Mouse (Mus musculus) forebrain, embryonic 15.5 days (tissue): ENCODE results near the gene Psd. TPM values are rescaled to one million over a fixed set of nuclear protein-coding genes. Genes with fewer than 3 reads are reported as not detected.

Experiments used
- ATAC-seq: fragments of 200-750 bp; cut with Nextera tagmentation; replicated peaks from 2 replicates; pipeline ENCODE4 v1.8.0; 2017; ENCODE audit warnings: mild to moderate bottlenecking, moderate TSS enrichment, moderate library complexity
- H3K27ac ChIP-seq: fragments of 300-500 bp; sonication (generic); replicated peaks from 2 replicates; pipeline ENCODE4 v1.5.1; 2015; ENCODE audit warnings: mild to moderate bottlenecking, inconsistent platforms
- H3K27me3 ChIP-seq: fragments of 300-500 bp; sonication (generic); 2 replicates; pipeline ENCODE4 v1.6.1; 2015; ENCODE audit warnings: inconsistent platforms
- H3K36me3 ChIP-seq: fragments of 300-500 bp; sonication (generic); 2 replicates; pipeline ENCODE4 v1.6.1; 2015; ENCODE audit warnings: mild to moderate bottlenecking, inconsistent platforms
- H3K4me1 ChIP-seq: fragments of 300-500 bp; sonication (generic); 2 replicates; pipeline ENCODE4 v1.6.1; 2015; ENCODE audit warnings: inconsistent platforms
- H3K4me2 ChIP-seq: fragments of 300-500 bp; sonication (generic); replicated peaks from 2 replicates; pipeline ENCODE4 v1.6.1; 2015; ENCODE audit warnings: mild to moderate bottlenecking, inconsistent platforms
- H3K4me3 ChIP-seq: fragments of 300-500 bp; sonication (generic); 2 replicates; pipeline ENCODE4 v1.5.1; 2015; ENCODE audit warnings: mild to moderate bottlenecking, inconsistent platforms
- H3K9ac ChIP-seq: fragments of 300-500 bp; sonication (generic); replicated peaks from 2 replicates; pipeline ENCODE4 v1.6.1; 2015; ENCODE audit warnings: mild to moderate bottlenecking, inconsistent platforms
- H3K9me3 ChIP-seq: fragments of 300-500 bp; sonication (generic); 2 replicates; pipeline ENCODE4 v1.6.1; 2016; ENCODE audit warnings: inconsistent platforms
- WGBS: fragments of 180-500 bp; shearing (Covaris S2); methylation state at CpG from one replicate; pipeline ENCODE4 v1.1.7; 2015; ENCODE audit warnings: mixed read lengths; 5-methylcytosine and 5-hydroxymethylcytosine counted together
- polyA plus RNA-seq: library from polyadenylated mRNA; unstranded; fragments of >200 nt; fragmentation: Nextera tagmentation; extraction: Ambion mirVana; gene quantifications from 2 replicates; pipeline ENCODE4 v1.2.1, GENCODE M21; 2015

Psd gene
- polyA plus RNA-seq, 1 experiment from 2014 or later = 78.2 TPM

DNA sequence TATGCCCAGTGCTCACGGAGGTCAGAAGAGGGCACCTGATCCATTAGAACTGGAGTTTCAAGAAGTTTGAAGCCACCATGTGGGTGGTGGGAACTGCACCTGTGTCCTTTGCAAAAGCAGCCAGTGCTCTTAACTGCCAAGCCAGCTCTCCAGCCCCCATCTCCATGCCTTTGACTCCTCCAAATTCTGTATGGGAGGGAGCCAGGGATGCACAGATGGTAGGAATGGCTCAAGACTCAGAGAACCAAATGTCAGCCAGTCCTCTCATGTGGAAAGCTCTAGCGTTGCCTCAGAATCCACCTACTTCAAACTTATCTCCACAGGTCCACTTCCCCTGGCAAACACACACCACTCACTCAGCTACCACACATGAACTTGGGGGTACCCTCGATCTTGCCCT, 7.0 kb upstream of the Psd start:
- Histone ChIP-seq H3K27me3 (no peaks in the 10 kb centered on the region), H3K4me2 (no peak overlapping the region), H3K4me3 (no peak overlapping the region), H3K9ac (no peak overlapping the region), H3K36me3 (peaks cover 18% of the 10 kb centered on the region; the same call in 1 of the 2 replicates), H3K4me1 (peaks cover 37% of the 10 kb centered on the region), H3K9me3 (no peaks in the 10 kb centered on the region), H3K27ac (no peak overlapping the region)
- WGBS = 81% methylated on average over 3 of the region's 3 CpGs
- ATAC-seq = no peak

DNA sequence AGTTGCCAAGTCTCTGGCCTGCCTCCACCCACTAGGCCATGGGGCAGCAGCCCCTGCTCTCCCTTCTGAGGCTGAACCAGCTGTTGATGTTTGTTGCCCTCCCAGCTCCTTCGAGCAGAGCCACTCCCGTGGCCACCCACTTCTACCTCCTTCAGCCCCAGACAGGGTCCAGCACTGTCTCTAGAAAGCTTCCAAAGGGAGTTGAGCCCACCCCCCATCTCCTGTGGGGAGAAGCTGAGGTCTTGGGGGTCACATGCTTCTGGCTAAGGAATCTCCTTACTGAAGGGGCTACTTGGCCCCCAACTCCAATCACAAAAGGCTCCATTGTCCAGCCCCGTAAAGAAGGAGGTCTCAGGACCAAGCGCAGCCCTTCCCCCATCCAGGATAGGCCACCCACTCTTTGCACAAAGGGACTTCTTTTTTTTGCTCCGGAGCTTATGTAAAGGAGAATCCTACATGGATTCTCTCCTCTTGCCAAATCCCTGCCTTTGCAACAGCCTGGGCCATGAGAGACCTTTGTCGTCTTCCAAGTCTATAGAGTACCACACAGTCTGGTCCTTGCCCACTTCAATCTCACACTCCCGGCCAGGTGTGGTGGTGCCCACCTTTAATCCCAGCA, 5.9 kb upstream of the Psd start:
- no peak overlapping the region for H3K9ac ChIP-seq
- no peak overlapping the region for H3K4me3 ChIP-seq
- peaks cover 18% of the 10 kb centered on the region; the same call in 1 of the 2 replicates for H3K36me3 ChIP-seq
- WGBS = 30% methylated on average over 7 of the region's 7 CpGs
- peaks cover 37% of the 10 kb centered on the region for H3K4me1 ChIP-seq
- H3K9me3 ChIP-seq = no peaks in the 10 kb centered on the region
- no peak overlapping the region for H3K4me2 ChIP-seq
- H3K27ac ChIP-seq = no peak overlapping the region
- ATAC-seq = no peak
- H3K27me3 ChIP-seq = no peaks in the 10 kb centered on the region

DNA sequence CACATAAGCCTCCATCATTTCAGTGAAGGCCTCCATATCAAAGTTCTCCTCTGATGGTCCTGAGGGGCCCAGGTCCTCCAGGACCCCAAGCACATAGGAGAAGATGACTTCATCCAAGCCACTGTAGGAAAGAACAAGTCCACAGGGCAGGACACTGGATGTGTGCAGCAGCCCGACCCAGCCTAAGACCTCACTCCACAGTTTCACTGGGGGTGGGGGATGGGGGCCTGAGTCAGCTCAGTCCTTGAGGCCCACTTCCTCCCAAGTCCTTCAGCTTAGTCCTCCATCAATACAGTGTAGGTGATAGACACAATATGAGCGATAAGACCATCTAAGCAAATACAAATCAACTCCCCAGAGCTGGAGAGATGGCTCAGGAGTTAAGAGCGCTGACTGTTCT, 5.0 kb upstream of the Psd start:
- Histone ChIP-seq H3K4me1 (peaks cover 36% of the 10 kb centered on the region), H3K4me2 (no peak overlapping the region), H3K9me3 (no peaks in the 10 kb centered on the region), H3K4me3 (no peak overlapping the region), H3K9ac (no peak overlapping the region), H3K27me3 (no peaks in the 10 kb centered on the region), H3K36me3 (peaks cover 18% of the 10 kb centered on the region; the same call in 1 of the 2 replicates), H3K27ac (no peak overlapping the region)
- WGBS = 91% methylated on average over 3 of the region's 3 CpGs
- ATAC-seq = no peak

DNA sequence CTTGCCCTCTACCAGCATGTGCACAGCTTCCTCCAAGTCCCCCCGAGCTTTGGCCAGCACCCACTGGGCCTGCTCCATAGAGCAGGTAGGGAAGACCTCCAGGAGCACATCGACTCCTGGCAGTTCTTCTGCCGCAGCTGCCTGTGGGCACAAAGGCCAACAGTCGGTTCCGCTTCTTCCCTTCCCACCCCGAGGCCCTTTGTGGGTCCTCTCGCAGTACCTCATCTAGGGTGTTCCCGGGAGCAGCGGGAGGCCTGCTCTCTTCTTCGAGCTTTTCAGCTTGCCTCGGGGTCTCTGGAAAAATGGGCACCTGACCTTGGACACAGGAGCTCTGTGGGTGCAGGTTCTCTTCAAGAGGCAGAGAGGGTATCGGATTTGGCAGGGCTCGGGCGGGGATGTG, 4.4 kb upstream of the Psd start:
- no peak overlapping the region for H3K4me2 ChIP-seq
- H3K36me3 ChIP-seq = peaks cover 18% of the 10 kb centered on the region; the same call in 1 of the 2 replicates
- H3K27ac ChIP-seq = no peak overlapping the region
- no peak overlapping the region for H3K4me3 ChIP-seq
- no peak for ATAC-seq
- no peaks in the 10 kb centered on the region for H3K27me3 ChIP-seq
- H3K4me1 ChIP-seq = peaks cover 36% of the 10 kb centered on the region
- H3K9ac ChIP-seq = no peak overlapping the region
- no peaks in the 10 kb centered on the region for H3K9me3 ChIP-seq
- WGBS = 90% methylated on average over 14 of the region's 14 CpGs

DNA sequence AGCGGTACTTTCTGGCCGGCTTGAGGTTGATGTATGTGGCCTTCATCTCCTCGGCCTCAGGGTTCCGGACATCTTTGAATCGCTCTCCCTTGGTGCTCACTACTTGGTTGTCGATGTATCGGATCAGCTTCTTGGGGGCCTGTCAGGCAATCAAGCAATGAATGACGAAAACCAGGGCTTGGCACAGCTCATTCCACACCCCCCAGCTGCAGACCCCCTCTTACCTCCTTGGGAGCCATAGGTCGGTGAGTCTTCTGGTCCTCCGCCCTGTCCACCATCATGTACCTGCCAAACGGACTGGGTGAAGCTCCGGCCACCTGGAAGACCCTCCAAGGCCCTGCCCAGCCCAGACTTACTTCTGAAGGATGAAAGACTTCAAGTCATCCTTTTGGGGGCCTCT, 3.7 kb upstream of the Psd start:
- no peak for ATAC-seq
- H3K4me1 ChIP-seq = peaks cover 40% of the 10 kb centered on the region
- H3K9me3 ChIP-seq = no peaks in the 10 kb centered on the region
- H3K4me2 ChIP-seq = no peak overlapping the region
- no peaks in the 10 kb centered on the region for H3K27me3 ChIP-seq
- peaks cover 18% of the 10 kb centered on the region; the same call in 1 of the 2 replicates for H3K36me3 ChIP-seq
- no peak overlapping the region for H3K27ac ChIP-seq
- no peak overlapping the region for H3K9ac ChIP-seq
- WGBS = 95% methylated on average over 12 of the region's 12 CpGs
- H3K4me3 ChIP-seq = no peak overlapping the region

DNA sequence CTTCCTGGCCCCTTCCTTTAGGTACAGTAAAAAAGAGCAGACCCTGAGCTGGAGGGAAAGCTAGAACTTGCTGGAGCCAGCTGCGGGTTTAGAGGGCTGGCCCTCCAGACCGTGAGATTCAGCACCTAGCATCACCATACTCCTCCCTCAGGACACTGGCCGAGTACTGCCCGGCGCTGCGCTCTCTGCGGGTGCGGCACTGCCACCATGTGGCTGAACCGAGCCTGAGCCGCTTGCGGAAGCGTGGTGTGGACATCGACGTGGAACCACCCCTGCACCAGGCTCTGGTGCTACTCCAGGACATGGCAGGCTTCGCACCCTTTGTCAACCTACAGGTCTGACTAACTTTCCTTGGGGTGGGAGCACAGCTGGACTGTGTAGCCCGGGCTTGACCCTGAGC, 3.0 kb upstream of the Psd start:
- Histone ChIP-seq H3K27me3 (no peaks in the 10 kb centered on the region), H3K4me3 (peak overlapping the region; percentile 71), H3K27ac (no peak overlapping the region), H3K9ac (no peak overlapping the region), H3K36me3 (peaks cover 18% of the 10 kb centered on the region; the same call in 1 of the 2 replicates), H3K4me2 (peak overlapping the region; percentile 99), H3K4me1 (peaks cover 48% of the 10 kb centered on the region), H3K9me3 (no peaks in the 10 kb centered on the region)
- no peak for ATAC-seq
- WGBS = 7% methylated on average over 16 of the region's 16 CpGs

DNA sequence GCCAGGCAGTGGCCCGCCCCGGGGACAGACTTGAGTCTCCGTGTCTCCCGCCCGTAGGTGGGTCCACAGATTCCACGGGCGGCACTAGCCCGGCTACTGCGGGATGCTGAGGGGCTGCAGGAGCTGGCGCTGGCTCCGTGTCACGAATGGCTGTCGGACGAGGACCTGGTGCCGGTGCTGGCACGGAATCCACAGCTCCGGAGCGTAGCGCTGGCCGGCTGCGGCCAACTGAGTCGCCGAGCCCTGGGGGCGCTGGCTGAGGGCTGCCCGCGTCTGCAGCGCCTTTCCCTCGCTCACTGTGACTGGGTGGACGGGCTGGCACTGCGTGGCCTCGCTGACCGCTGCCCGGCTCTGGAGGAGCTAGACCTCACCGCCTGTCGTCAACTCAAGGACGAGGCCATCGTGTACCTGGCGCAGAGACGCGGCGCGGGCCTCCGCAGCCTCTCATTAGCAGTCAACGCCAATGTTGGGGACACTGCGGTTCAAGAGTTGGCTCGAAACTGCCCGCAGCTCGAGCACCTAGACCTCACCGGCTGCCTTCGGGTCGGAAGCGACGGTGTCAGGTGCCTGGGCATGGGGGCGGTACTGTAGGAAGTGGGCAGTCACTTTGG, 2.2 kb upstream of the Psd start:
- H3K9me3 ChIP-seq = no peaks in the 10 kb centered on the region
- 1% methylated on average over 54 of the region's 54 CpGs for WGBS
- H3K36me3 ChIP-seq = peaks cover 18% of the 10 kb centered on the region; the same call in 1 of the 2 replicates
- peaks cover 56% of the 10 kb centered on the region for H3K4me1 ChIP-seq
- H3K27ac ChIP-seq = peak overlapping the region; percentile 99
- peak overlapping the region; percentile 71 for H3K4me3 ChIP-seq
- peak overlapping the region; percentile 66 for H3K9ac ChIP-seq
- H3K27me3 ChIP-seq = 0 out of 2 replicates have a peak, but pooled peaks cover 6% of the 10 kb centered on the region
- H3K4me2 ChIP-seq = peak overlapping the region; percentile 99
- ATAC-seq = peak; percentile 17

DNA sequence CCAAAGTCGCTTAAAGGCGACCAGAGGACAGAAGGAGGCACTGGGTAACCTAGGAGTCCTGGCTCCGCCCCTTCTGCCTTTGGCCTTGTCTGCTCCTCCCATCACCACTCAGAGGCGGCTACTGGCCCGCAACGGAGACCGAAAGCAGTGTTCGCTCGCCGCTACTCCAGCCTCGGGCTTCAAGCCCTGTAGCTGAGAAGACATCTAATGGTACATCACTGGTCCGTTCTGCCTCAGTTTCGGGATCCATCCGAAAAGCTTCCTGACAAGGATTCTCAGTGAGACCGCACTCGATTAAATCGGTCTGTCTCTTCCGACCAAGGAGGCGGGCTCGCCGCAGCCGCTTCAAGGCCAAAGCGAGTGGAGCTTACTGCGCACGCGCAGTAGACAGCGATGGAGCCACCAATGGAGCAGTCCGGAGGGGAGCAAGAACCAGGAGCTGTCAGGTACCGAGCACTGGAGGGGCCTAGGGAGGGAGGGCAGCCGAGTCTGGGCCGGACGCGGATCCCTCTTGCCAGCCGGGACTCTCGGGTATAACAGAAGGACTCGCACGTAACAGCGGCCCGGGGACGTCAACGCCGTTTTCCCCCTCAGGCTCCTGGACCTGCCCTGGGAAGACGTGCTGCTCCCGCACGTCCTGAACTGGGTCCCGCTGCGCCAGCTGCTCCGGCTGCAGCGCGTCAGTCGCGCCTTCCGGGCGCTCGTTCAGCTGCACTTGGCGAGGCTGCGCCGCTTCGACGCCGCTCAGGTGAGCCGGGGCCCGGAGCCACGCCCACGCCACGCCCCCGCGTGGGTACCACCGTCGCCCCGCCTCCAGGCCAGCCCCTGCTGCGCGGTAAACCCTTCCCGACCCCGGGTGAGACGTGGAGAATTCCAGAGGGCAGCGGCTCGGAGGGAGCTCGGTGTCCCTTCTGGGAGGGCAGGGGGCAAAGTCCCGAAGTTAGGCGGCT, 1.4 kb upstream of the Psd start, which contains the start of gene Fbxl15:
Fbxl15 (plus strand) TSS at position 104 of the 950 bp plus-strand sequence.
- peak within 1 kb of the TSS; percentile 71 for H3K4me3 ChIP-seq
- H3K27ac ChIP-seq = peak within 1 kb of the TSS; percentile 99
- WGBS = under 1% methylated on average over 81 of the region's 81 CpGs
- H3K9me3 ChIP-seq = no peaks in the 10 kb centered on the region
- peaks cover 63% of the 10 kb centered on the region for H3K4me1 ChIP-seq
- H3K36me3 ChIP-seq = peaks cover 18% of the 10 kb centered on the region; the same call in 1 of the 2 replicates
- H3K4me2 ChIP-seq = peak within 1 kb of the TSS; percentile 99
- H3K9ac ChIP-seq = peak within 1 kb of the TSS; percentile 66
- H3K27me3 ChIP-seq = 0 out of 2 replicates have a peak, but pooled peaks cover 6% of the 10 kb centered on the region
- ATAC-seq = peak; percentile 88

DNA sequence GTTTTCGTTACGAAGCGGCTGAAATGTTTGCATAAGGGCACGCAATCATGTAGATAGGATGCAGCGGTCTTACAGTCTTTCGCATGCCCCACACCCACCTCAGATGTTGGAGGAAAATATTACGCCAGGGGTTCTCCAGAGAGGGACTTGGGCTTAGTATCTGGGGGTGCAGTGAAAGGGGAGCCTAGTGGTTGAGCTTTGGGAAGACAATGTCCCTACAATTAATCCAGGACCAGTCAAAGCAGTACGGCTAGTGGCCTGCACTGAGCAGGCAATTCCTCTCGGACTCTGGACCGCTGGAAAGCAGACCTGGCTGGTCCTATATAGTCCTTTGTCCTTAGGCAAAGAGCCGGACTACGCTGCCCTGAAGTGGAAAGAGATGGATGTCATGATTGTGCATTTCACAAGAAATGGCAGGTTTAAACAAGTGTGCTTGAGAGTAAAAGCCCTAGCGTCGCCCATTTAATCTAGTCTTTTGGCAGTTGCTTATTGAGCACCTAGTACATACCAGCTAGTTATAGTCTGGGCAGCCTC, 642 bp upstream of the Psd start:
- Histone ChIP-seq H3K9ac (peak overlapping the region; percentile 66), H3K27me3 (0 out of 2 replicates have a peak, but pooled peaks cover 6% of the 10 kb centered on the region), H3K4me3 (peak overlapping the region; percentile 71), H3K4me1 (peaks cover 70% of the 10 kb centered on the region), H3K4me2 (peak overlapping the region; percentile 99), H3K9me3 (no peaks in the 10 kb centered on the region), H3K27ac (peak overlapping the region; percentile 99), H3K36me3 (peaks cover 18% of the 10 kb centered on the region; the same call in 1 of the 2 replicates)
- ATAC-seq = no peak
- WGBS = 33% methylated on average over 14 of the region's 14 CpGs

DNA sequence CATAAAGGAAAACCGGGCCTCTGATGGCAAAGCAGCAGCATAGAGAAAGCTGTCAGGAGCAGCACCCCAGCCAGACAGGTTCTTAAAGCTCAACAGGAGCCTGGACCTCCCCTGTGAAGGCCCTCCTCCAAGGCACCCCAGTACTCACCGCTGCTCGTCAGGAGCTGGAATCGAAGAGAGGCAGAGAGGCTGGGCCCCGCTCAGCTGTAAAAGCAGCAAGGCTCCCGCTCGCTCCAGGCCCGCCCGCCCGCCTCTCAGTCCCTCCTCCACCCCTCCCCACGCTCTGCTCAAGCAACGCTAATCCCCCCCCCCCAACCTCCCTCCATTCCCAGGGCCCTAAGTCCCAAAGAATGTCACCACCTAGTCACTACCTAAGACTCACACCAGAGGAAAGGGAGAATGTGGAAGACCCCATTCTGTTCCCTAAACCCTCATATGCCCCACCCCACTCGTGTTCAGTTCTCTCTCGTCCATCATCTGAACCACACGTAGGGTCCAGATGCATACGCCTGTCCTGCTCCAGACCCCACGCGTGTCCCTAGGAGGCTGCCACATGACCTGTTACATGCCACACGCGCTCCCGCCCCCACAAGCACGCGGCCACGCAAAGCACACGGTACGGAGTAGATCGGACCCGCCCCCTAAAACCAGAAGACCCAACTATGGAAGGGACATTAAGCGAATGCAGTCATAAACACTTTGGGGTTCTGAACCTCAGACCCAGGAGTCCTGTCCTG, 769 bp downstream of the Psd start:
- Histone ChIP-seq H3K9me3 (no peaks in the 10 kb centered on the region), H3K36me3 (peaks cover 13% of the 10 kb centered on the region; the same call in 1 of the 2 replicates), H3K27me3 (0 out of 2 replicates have a peak, but pooled peaks cover 6% of the 10 kb centered on the region), H3K9ac (peak overlapping the region; percentile 56), H3K4me3 (peak overlapping the region; percentile 71), H3K4me2 (peak overlapping the region; percentile 99), H3K4me1 (peaks cover 82% of the 10 kb centered on the region), H3K27ac (peak overlapping the region; percentile 99)
- no peak for ATAC-seq
- 2% methylated on average over 29 of the region's 29 CpGs for WGBS

DNA sequence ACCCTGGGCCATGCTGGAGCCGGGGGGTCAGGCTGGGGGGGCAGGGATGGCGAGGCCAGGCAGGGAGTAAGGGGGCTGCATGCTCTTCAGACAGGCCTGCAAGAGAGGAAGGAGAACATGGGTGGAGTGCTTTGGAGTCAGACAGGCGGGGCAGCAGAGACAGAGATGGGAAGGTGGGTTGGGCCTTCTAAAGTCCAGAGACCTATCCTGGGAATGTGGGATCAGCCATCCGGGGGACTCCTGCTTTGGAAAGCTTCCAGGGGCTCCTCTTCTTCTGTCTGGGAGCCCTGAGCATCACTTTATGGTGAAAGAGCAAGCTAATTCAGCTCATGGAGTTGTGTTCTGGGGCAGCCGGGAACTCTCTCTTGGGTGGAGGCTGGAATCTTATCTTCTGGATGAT, 2.0 kb downstream of the Psd start:
- 79% methylated on average over 5 of the region's 5 CpGs for WGBS
- no peak overlapping the region for H3K27ac ChIP-seq
- H3K36me3 ChIP-seq = 0 out of 2 replicates have a peak, but pooled peaks cover 1% of the 10 kb centered on the region
- peaks cover 84% of the 10 kb centered on the region for H3K4me1 ChIP-seq
- peak overlapping the region; percentile 71; the same call in 1 of the 2 replicates for H3K4me3 ChIP-seq
- no peak for ATAC-seq
- H3K27me3 ChIP-seq = peaks cover 13% of the 10 kb centered on the region; the same call in 1 of the 2 replicates
- H3K9me3 ChIP-seq = no peaks in the 10 kb centered on the region
- 0 out of 2 replicates have a peak overlapping the region, but pooled peaks have one; percentile 3 for H3K9ac ChIP-seq
- H3K4me2 ChIP-seq = peak overlapping the region; percentile 99
